In genomic region chr12:37108819-37109473, GRCm38 (mm10) we compare ENCODE assay signal across 8 mouse cellular contexts. TPM values are rescaled to one million over a fixed set of nuclear protein-coding genes. Genes with fewer than 3 reads are reported as not detected.
DNase-seq lines count a peak whose midpoint lies in the region; ATAC-seq and TF ChIP-seq lines count a peak whose summit lies in the region.

No protein-coding gene starts in this region.

- TF ChIP-seq POLR2A in ES-Bruce4 (IDR thresholded peaks at IDR 0.05; ENCODE audit: insufficient read depth, low read length), result no peak

- H3K4me3 ChIP-seq in ES-Bruce4 (ENCODE audit: low read depth, low read length), result peak overlapping the region; percentile 35
- peak overlapping the region; percentile 53 for H3K4me3 ChIP-seq in forebrain, embryonic 10.5 days
- peak overlapping the region; percentile 35 for H3K4me3 ChIP-seq in liver, embryonic 11.5 days (ENCODE audit: low read depth, low read length)
- peak overlapping the region; percentile 37 for H3K4me3 ChIP-seq in neural tube, embryonic 14.5 days (ENCODE audit: low read depth, low read length)

- no peak for TF ChIP-seq CTCF in ES-Bruce4 (IDR thresholded peaks at IDR 0.05; ENCODE audit: low read depth, low read length)

- under 1% methylated on average over 29 of the region's 29 CpGs for WGBS in forebrain, embryonic 10.5 days
- whole genome bisulfite sequencing in liver, embryonic 11.5 days, result 1% methylated on average over 29 of the region's 29 CpGs
- WGBS in neural tube, embryonic 14.5 days, result 1% methylated on average over 29 of the region's 29 CpGs

- H3K27me3 ChIP-seq in ES-Bruce4 (ENCODE audit: control insufficient read depth, insufficient read depth, low read length, poor library complexity, severe bottlenecking), result peaks cover 6% of the 10 kb centered on the region
- H3K27me3 ChIP-seq in forebrain, embryonic 10.5 days (ENCODE audit: poor library complexity, severe bottlenecking), result peaks cover 71% of the 10 kb centered on the region
- H3K27me3 ChIP-seq in liver, embryonic 11.5 days (replicated peaks; ENCODE audit: control insufficient read depth, insufficient read depth, low read length), result peaks cover 35% of the 10 kb centered on the region
- peaks cover 43% of the 10 kb centered on the region for H3K27me3 ChIP-seq in neural tube, embryonic 14.5 days (ENCODE audit: control insufficient read depth, insufficient read depth, low read length)

- peak overlapping the region; percentile 66 for H3K4me2 ChIP-seq in liver, embryonic 11.5 days
- peak overlapping the region; percentile 79 for H3K4me2 ChIP-seq in neural tube, embryonic 14.5 days (ENCODE audit: low read depth, low read length)

- intact Hi-C loops in heart, postnatal 14 days (cut with DNase I), result loop anchor here (2.0 to 10.0 kb wide), 5 partner anchors 94 to 390 kb away; no protein-coding TSS in a partner anchor

- no peaks in the 10 kb centered on the region for H3K36me3 ChIP-seq in ES-Bruce4 (ENCODE audit: control insufficient read depth, insufficient read depth, low read length, poor library complexity, severe bottlenecking)
- no peaks in the 10 kb centered on the region for H3K36me3 ChIP-seq in forebrain, embryonic 10.5 days (replicated peaks)
- H3K36me3 ChIP-seq in liver, embryonic 11.5 days (ENCODE audit: control insufficient read depth, insufficient read depth, low read length), result no peaks in the 10 kb centered on the region
- no peaks in the 10 kb centered on the region for H3K36me3 ChIP-seq in neural tube, embryonic 14.5 days (ENCODE audit: control insufficient read depth, insufficient read depth, low read length)

- H3K27ac ChIP-seq in ES-Bruce4 (ENCODE audit: insufficient read depth, low read length), result no peak overlapping the region
- no peak overlapping the region for H3K27ac ChIP-seq in forebrain, embryonic 10.5 days
- no peak overlapping the region for H3K27ac ChIP-seq in liver, embryonic 11.5 days (ENCODE audit: low read depth, low read length)
- H3K27ac ChIP-seq in neural tube, embryonic 14.5 days (ENCODE audit: low read depth, low read length), result no peak overlapping the region

- no peak for DNase-seq in frontal cortex, postnatal 14 days (ENCODE audit: low spot score in 2 of 2)
- DNase-seq in forebrain, embryonic 10.5 days (ENCODE audit: extremely low spot score, low spot score), result peak; percentile 44
- peak; percentile 39 to 45 for DNase-seq in heart, postnatal 14 days
- DNase-seq in liver, embryonic 11.5 days (ENCODE audit: low spot score), result peak; percentile 38
- no peak for DNase-seq in T-cell, adult 2 months (ENCODE audit: low spot score)

- no peak overlapping the region for H3K9ac ChIP-seq in ES-Bruce4 (ENCODE audit: low read depth, poor library complexity, severe bottlenecking)
- no peak overlapping the region for H3K9ac ChIP-seq in liver, embryonic 11.5 days (ENCODE audit: low read depth, low read length)
- 0 out of 2 replicates have a peak overlapping the region, but pooled peaks have one; percentile 28 for H3K9ac ChIP-seq in neural tube, embryonic 14.5 days (replicated peaks; ENCODE audit: low read depth, low read length)

- TF ChIP-seq EP300 in ES-Bruce4 (IDR thresholded peaks at IDR 0.05; ENCODE audit: insufficient read depth, low read depth, low read length), result no peak

- H3K9me3 ChIP-seq in ES-Bruce4 (replicated peaks; ENCODE audit: control insufficient read depth, insufficient read depth, low read length, poor library complexity, severe bottlenecking), result no peaks in the 10 kb centered on the region
- H3K9me3 ChIP-seq in forebrain, embryonic 10.5 days, result no peaks in the 10 kb centered on the region
- no peaks in the 10 kb centered on the region for H3K9me3 ChIP-seq in liver, embryonic 11.5 days (ENCODE audit: control insufficient read depth, low read length)
- H3K9me3 ChIP-seq in neural tube, embryonic 14.5 days (ENCODE audit: control insufficient read depth, low read length), result no peaks in the 10 kb centered on the region

- peak; percentile 44; the same call in 1 of the 2 replicates for ATAC-seq in frontal cortex, adult (ENCODE audit: low TSS enrichment)
- no peak for ATAC-seq in liver, embryonic 11.5 days (replicated peaks; ENCODE audit: low FRiP score)
- ATAC-seq in neural tube, embryonic 14.5 days (ENCODE audit: low read depth), result peak; percentile 77

- no peaks in the 10 kb centered on the region for H3K4me1 ChIP-seq in ES-Bruce4 (ENCODE audit: control insufficient read depth, insufficient read depth, low read length)
- H3K4me1 ChIP-seq in forebrain, embryonic 10.5 days, result peaks cover 26% of the 10 kb centered on the region
- H3K4me1 ChIP-seq in liver, embryonic 11.5 days (replicated peaks; ENCODE audit: control insufficient read depth, insufficient read depth, low read length), result no peaks in the 10 kb centered on the region; the same call in 1 of the 2 replicates
- H3K4me1 ChIP-seq in neural tube, embryonic 14.5 days (ENCODE audit: control insufficient read depth, insufficient read depth, low read length), result peaks cover 6% of the 10 kb centered on the region

RNA-seq across cellular contexts. Expression of gene Meox2, which starts 0.6 kb away (rescaled TPM):
- not detected in 2 replicates for polyA plus RNA-seq in ES-Bruce4 (2011; ENCODE audit: insufficient read depth, insufficient read length, low read depth, missing spikeins)
- 0.39 and 0.43 TPM in 2 replicates for polyA plus RNA-seq in forebrain, embryonic 10.5 days (2016; fragmentation: Nextera tagmentation; extraction: Ambion mirVana)
- total RNA-seq in heart, postnatal 14 days (2021), result 10 to 100 TPM; 18.9 to 21.1 TPM
- polyA plus RNA-seq in liver, embryonic 11.5 days (2014; fragmentation: Nextera tagmentation; extraction: Ambion mirVana), result 0.92 and 1.7 TPM in 2 replicates
- 0.31 and 2.3 TPM in 2 replicates for polyA plus RNA-seq in neural tube, embryonic 14.5 days (2014; fragmentation: Nextera tagmentation; extraction: Ambion mirVana)

Comparison
In these comparisons a context has a peak if more than half of its experiments do, and no peak if none do; other contexts are left out.
1. DNase-seq: peak in forebrain, embryonic 10.5 days (single experiment), heart, postnatal 14 days (2 of 2) and liver, embryonic 11.5 days (single experiment); none in frontal cortex, postnatal 14 days (0 of 2) and T-cell, adult 2 months (single experiment).
2. Peak in every context shown above with its lines, with median percentiles within 50 percentile points of each other: H3K4me3 ChIP-seq.